Mouse (Mus musculus) MEL (cell line): ENCODE measurements around the gene Fam133b. TPM values are rescaled to one million over a fixed set of nuclear protein-coding genes. Genes with fewer than 3 reads are reported as not detected.

Source experiments
- DNase-seq: peaks from one replicate; pipeline ENCODE4 v3.0.0; 2011; ENCODE audit warnings: low read depth, low spot score
- H3K27ac ChIP-seq: 2 replicates; pipeline ENCODE4 v1.5.1; 2012; ENCODE audit warnings: low read depth, mild to moderate bottlenecking, control low read depth, low read length, moderate library complexity; ENCODE audit not compliant: control insufficient read depth
- H3K27me3 ChIP-seq, 2 experiments: fragments of 150-350 bp in 1 of 2; sonication (generic) in 1 of 2; 2 replicates each; pipeline ENCODE4 v1.6.1; 2012; ENCODE audit warnings: low read length in 2 of 2, mild to moderate bottlenecking in 2 of 2, improper control_type of control experiment in 1 of 2, moderate library complexity in 1 of 2; ENCODE audit not compliant: insufficient read depth in 2 of 2, control insufficient read depth in 1 of 2
- H3K36me3 ChIP-seq, 2 experiments: 2 replicates each; pipeline ENCODE4 v1.6.1; 2012 to 2014; ENCODE audit warnings: low read length in 2 of 2, improper control_type of control experiment in 1 of 2, inconsistent platforms in 1 of 2, mild to moderate bottlenecking in 1 of 2; ENCODE audit not compliant: insufficient read depth in 2 of 2, control insufficient read depth in 1 of 2
- H3K4me1 ChIP-seq, 2 experiments: fragments of 150-350 bp in 1 of 2; sonication (generic) in 1 of 2; 2 replicates each; pipeline ENCODE4 v1.6.1; 2012; ENCODE audit warnings: low read length in 2 of 2, improper control_type of control experiment in 1 of 2, mild to moderate bottlenecking in 1 of 2; ENCODE audit not compliant: insufficient read depth in 2 of 2, control insufficient read depth in 1 of 2
- H3K4me3 ChIP-seq, 2 experiments: fragments of 150-350 bp in 1 of 2; sonication (generic) in 1 of 2; 2 replicates each; pipeline ENCODE4 v1.5.1; 2012; ENCODE audit warnings: low read depth in 2 of 2, low read length in 2 of 2, mild to moderate bottlenecking in 2 of 2, moderate library complexity in 2 of 2, control low read depth in 1 of 2, improper control_type of control experiment in 1 of 2; ENCODE audit not compliant: control insufficient read depth in 1 of 2, insufficient read depth in 1 of 2
- H3K79me2 ChIP-seq: 2 replicates; pipeline ENCODE4 v1.6.1; 2012; ENCODE audit warnings: mild to moderate bottlenecking, low read length, moderate library complexity; ENCODE audit not compliant: control insufficient read depth, poor library complexity, insufficient read depth
- H3K9ac ChIP-seq: 2 replicates; pipeline ENCODE4 v1.6.1; 2012; ENCODE audit warnings: low read depth, mild to moderate bottlenecking, control low read depth, low read length, moderate library complexity; ENCODE audit not compliant: control insufficient read depth, poor library complexity, severe bottlenecking
- H3K9me3 ChIP-seq: fragments of 150-350 bp; sonication (generic); replicated peaks from 2 replicates; pipeline ENCODE4 v1.6.1; 2012; ENCODE audit warnings: mild to moderate bottlenecking, low read length, improper control_type of control experiment, moderate library complexity; ENCODE audit not compliant: insufficient read depth
- CTCF ChIP-seq, 3 experiments: IDR thresholded peaks in 2 of 3; conservative IDR thresholded peaks in 1 of 3; 2 replicates each; pipeline ENCODE4 v1.5.1; 2011 to 2012; ENCODE audit warnings: low read length in 3 of 3, low read depth in 2 of 3, mild to moderate bottlenecking in 2 of 3, improper control_type of control experiment in 1 of 3, inconsistent platforms in 1 of 3, mixed read lengths in 1 of 3, moderate library complexity in 1 of 3; ENCODE audit not compliant: control insufficient read depth in 1 of 3, insufficient read depth in 1 of 3, poor library complexity in 1 of 3, severe bottlenecking in 1 of 3
- EP300 ChIP-seq, 2 experiments: IDR thresholded peaks; 2 replicates each; pipeline ENCODE4 v1.6.1; 2011; ENCODE audit warnings: improper control_type of control experiment in 2 of 2, low read length in 2 of 2, low read depth in 1 of 2, mild to moderate bottlenecking in 1 of 2
- ETS1 ChIP-seq: IDR thresholded peaks from 2 replicates; pipeline ENCODE4 v1.6.1; 2012; ENCODE audit warnings: low read depth, mild to moderate bottlenecking, inconsistent platforms, low read length, improper control_type of control experiment, moderate library complexity
- GABPA ChIP-seq: IDR thresholded peaks from 2 replicates; pipeline ENCODE4 v1.6.1; 2012; ENCODE audit warnings: low read depth, mild to moderate bottlenecking, inconsistent platforms, low read length, improper control_type of control experiment, moderate library complexity
- GATA1 ChIP-seq: IDR thresholded peaks from 2 replicates; pipeline ENCODE4 v1.6.1; 2011; ENCODE audit warnings: low read depth, low read length, improper control_type of control experiment
- MAFK ChIP-seq: IDR thresholded peaks from 2 replicates; pipeline ENCODE4 v1.6.1; 2011; ENCODE audit warnings: low read depth, mild to moderate bottlenecking, low read length, improper control_type of control experiment, borderline replicate concordance
- MXI1 ChIP-seq: IDR thresholded peaks from 2 replicates; pipeline ENCODE4 v1.6.1; 2011; ENCODE audit warnings: mild to moderate bottlenecking, low read depth, low read length, improper control_type of control experiment
- MYC ChIP-seq: IDR thresholded peaks from 2 replicates; pipeline ENCODE4 v1.6.1; 2011; ENCODE audit warnings: low read depth, mild to moderate bottlenecking, low read length, improper control_type of control experiment, moderate library complexity
- NRF1 ChIP-seq: IDR thresholded peaks from 2 replicates; pipeline ENCODE4 v1.6.1; 2014; ENCODE audit warnings: low read depth, mild to moderate bottlenecking, inconsistent platforms, low read length, improper control_type of control experiment, moderate library complexity; ENCODE audit not compliant: poor library complexity, insufficient read depth, severe bottlenecking
- POLR2A ChIP-seq, 2 experiments: IDR thresholded peaks; 2 replicates each; pipeline ENCODE4 v1.6.1; 2011 to 2012; ENCODE audit warnings: low read length in 2 of 2, mild to moderate bottlenecking in 2 of 2, control low read depth in 1 of 2, improper control_type of control experiment in 1 of 2, low read depth in 1 of 2, moderate library complexity in 1 of 2; ENCODE audit not compliant: control insufficient read depth in 1 of 2, insufficient read depth in 1 of 2, poor library complexity in 1 of 2
- POLR2AphosphoS2 ChIP-seq: IDR thresholded peaks from 2 replicates; pipeline ENCODE4 v1.6.1; 2011; ENCODE audit warnings: low read length, improper control_type of control experiment
- RCOR1 ChIP-seq: IDR thresholded peaks from 2 replicates; pipeline ENCODE4 v1.6.1; 2012; ENCODE audit warnings: low read depth, mild to moderate bottlenecking, inconsistent platforms, low read length, improper control_type of control experiment
- TCF12 ChIP-seq: IDR thresholded peaks from 2 replicates; pipeline ENCODE4 v1.6.1; 2014; ENCODE audit warnings: low read depth, mild to moderate bottlenecking, inconsistent platforms, low read length, improper control_type of control experiment, moderate library complexity
- USF2 ChIP-seq, 2 experiments: IDR thresholded peaks; 2 replicates each; pipeline ENCODE4 v1.6.1; 2011 to 2012; ENCODE audit warnings: improper control_type of control experiment in 2 of 2, low read length in 2 of 2, borderline replicate concordance in 1 of 2, inconsistent platforms in 1 of 2, low read depth in 1 of 2, mild to moderate bottlenecking in 1 of 2; ENCODE audit not compliant: insufficient read depth in 1 of 2
- ZKSCAN1 ChIP-seq: IDR thresholded peaks from 2 replicates; pipeline ENCODE4 v1.6.1; 2012; ENCODE audit warnings: low read depth, mild to moderate bottlenecking, inconsistent platforms, low read length, improper control_type of control experiment, moderate library complexity
- ZMIZ1 ChIP-seq: IDR thresholded peaks from 2 replicates; pipeline ENCODE4 v1.6.1; 2012; ENCODE audit warnings: low read depth, mild to moderate bottlenecking, inconsistent platforms, low read length, improper control_type of control experiment, moderate library complexity
- polyA plus RNA-seq, 2 experiments: library from polyadenylated mRNA; stranded (reverse) in 1 of 2; unstranded in 1 of 2; fragments of >175 nt in 1 of 2; fragments of >200 nt in 1 of 2; gene quantifications; 2 replicates each; pipeline versions ENCODE4 v1.2.1 to v1.2.4; 2012; ENCODE audit warnings: low replicate concordance in 2 of 2, low read depth in 1 of 2; ENCODE audit not compliant: insufficient read length in 2 of 2, insufficient read depth in 1 of 2, missing spikeins in 1 of 2
- total RNA-seq: library from RNA; depleted of rRNA; stranded (reverse); fragments of 300-350 nt; gene quantifications from 2 replicates; pipeline ENCODE4 v1.2.3, GENCODE M21; 2012

The Fam133b gene
- total and polyA plus RNA-seq, 3 experiments, result 39.4 to 56.0 TPM; not detected in 1

DNA sequence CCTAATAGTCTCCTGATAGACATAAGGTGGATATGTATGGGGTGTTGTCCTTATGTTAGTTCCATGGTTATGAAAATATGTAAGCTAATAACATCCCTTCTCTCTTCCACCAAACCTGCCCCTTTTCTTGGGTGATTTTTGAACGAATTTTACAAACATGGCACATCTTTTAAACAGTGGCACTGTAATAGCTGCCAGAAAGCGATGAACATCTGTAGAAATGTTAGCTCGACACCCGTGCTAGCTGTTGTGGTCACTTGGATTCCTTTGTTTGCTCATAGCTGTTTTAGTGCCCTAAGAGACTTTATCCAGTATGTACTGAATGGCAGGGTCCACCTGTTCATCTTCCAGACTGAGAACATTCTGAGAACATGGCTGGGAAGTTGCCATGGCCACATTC lies 27.6 kb downstream of the Fam133b start, which contains the start of gene 1700109H08Rik:
1700109H08Rik (plus strand) TSS at position 301 of the 400 bp plus-strand sequence.
- no peaks in the 10 kb centered on the region for H3K9me3 ChIP-seq
- H3K9ac ChIP-seq, result no peak within 1 kb of the TSS
- no peaks in the 10 kb centered on the region for H3K79me2 ChIP-seq
- H3K4me1 ChIP-seq, result no peaks in the 10 kb centered on the region
- H3K36me3 ChIP-seq, result peaks cover 0 to 44% of the 10 kb centered on the region in 2 experiments; a peak in 2 of 4 replicates
- DNase-seq, result no peak
- TF ChIP-seq GATA1, result no peak
- no peak for TF ChIP-seq RCOR1
- no peak for TF ChIP-seq NRF1
- no peak for TF ChIP-seq POLR2AphosphoS2
- TF ChIP-seq, all 39 proteins: peak for 0
- Histone ChIP-seq H3K27ac (no peak within 1 kb of the TSS), H3K4me3 (no peak within 1 kb of the TSS), H3K27me3 (no peaks in the 10 kb centered on the region)

GRCm38 (mm10) chr5:3574825-3575224 lies 31.2 kb downstream of the Fam133b start:
- no peaks in the 10 kb centered on the region for H3K27me3 ChIP-seq
- H3K9me3 ChIP-seq, result no peaks in the 10 kb centered on the region
- DNase-seq, result peak; percentile 39
- peaks cover 0 to 29% of the 10 kb centered on the region in 2 experiments; a peak in 2 of 4 replicates for H3K36me3 ChIP-seq
- no peak overlapping the region for H3K4me3 ChIP-seq
- H3K27ac ChIP-seq, result no peak overlapping the region
- TF ChIP-seq CTCF (IDR thresholded peaks at IDR 0.05 in 2 of 3, conservative IDR thresholded peaks at IDR 0.05 in 1 of 3; ENCODE audit: control insufficient read depth in 1 of 3, insufficient read depth in 1 of 3, low read depth in 2 of 3, low read length in 3 of 3, poor library complexity in 1 of 3, severe bottlenecking in 1 of 3) (peak in 2 of 3 experiments; percentile 9 to 28; a peak in 1 of 6 replicates), TCF12 (no peak), ETS1 (no peak), GABPA (no peak)
- no peaks in the 10 kb centered on the region for H3K4me1 ChIP-seq
- H3K9ac ChIP-seq, result no peak overlapping the region
- H3K79me2 ChIP-seq, result no peaks in the 10 kb centered on the region

- Histone ChIP-seq H3K27ac (no peak overlapping the region), H3K79me2 (no peaks in the 10 kb centered on the region), H3K4me1 (no peaks in the 10 kb centered on the region), H3K9ac (no peak overlapping the region), H3K4me3 (no peak overlapping the region), H3K9me3 (no peaks in the 10 kb centered on the region), H3K36me3 (peaks cover 0 to 25% of the 10 kb centered on the region in 2 experiments; a peak in 2 of 4 replicates), H3K27me3 (no peaks in the 10 kb centered on the region)
- no peak for TF ChIP-seq MXI1
- no peak for TF ChIP-seq MAFK
- TF ChIP-seq ZKSCAN1, result no peak
- TF ChIP-seq USF2 (IDR thresholded peaks at IDR 0.05; ENCODE audit: borderline replicate concordance in 1 of 2, insufficient read depth in 1 of 2, low read depth in 1 of 2, low read length in 2 of 2), result no peak
- TF ChIP-seq GABPA, result no peak
- TF ChIP-seq POLR2A (IDR thresholded peaks at IDR 0.05; ENCODE audit: control insufficient read depth in 1 of 2, insufficient read depth in 1 of 2, low read depth in 1 of 2, low read length in 2 of 2, poor library complexity in 1 of 2), result no peak
- TF ChIP-seq EP300 (IDR thresholded peaks at IDR 0.05; ENCODE audit: low read depth in 1 of 2, low read length in 2 of 2), result no peak
- no peak for TF ChIP-seq TCF12
- no peak for TF ChIP-seq ZMIZ1
- TF ChIP-seq MYC, result no peak
- no peak for TF ChIP-seq GATA1
- DNase-seq, result no peak
These were observed 34.3 kb downstream of the Fam133b start for GRCm38 (mm10) chr5:3577939-3578338.
